Mouse (Mus musculus): ENCODE data around the gene Scgn. TPM values are rescaled to one million over a fixed set of nuclear protein-coding genes. Genes with fewer than 3 reads are reported as not detected.

Gene Scgn
- polyA plus RNA-seq, 1 experiment = not detected

- no peaks in the 10 kb centered on the region for H3K4me1 ChIP-seq (ENCODE audit: control insufficient read depth, insufficient read depth, low read length)
- H3K27ac ChIP-seq (ENCODE audit: insufficient read depth, low read length) = no peak overlapping the region
- TF ChIP-seq POLR2A (IDR thresholded peaks at IDR 0.05; ENCODE audit: low read depth, low read length) = no peak
- no peak for TF ChIP-seq CTCF (IDR thresholded peaks at IDR 0.05; ENCODE audit: borderline replicate concordance, insufficient read depth, low read length)
- no peak overlapping the region for H3K4me3 ChIP-seq (ENCODE audit: insufficient read depth, low read length)
Observed at GRCm38 (mm10) chr13:23917674-23918073, 73.3 kb downstream of the Scgn start.

GRCm38 (mm10) chr13:23916132-23916531 is 74.9 kb downstream of the Scgn start:
- H3K4me3 ChIP-seq (ENCODE audit: insufficient read depth, low read length) = no peak overlapping the region
- no peak for TF ChIP-seq POLR2A (IDR thresholded peaks at IDR 0.05; ENCODE audit: low read depth, low read length)
- no peak for TF ChIP-seq CTCF (IDR thresholded peaks at IDR 0.05; ENCODE audit: borderline replicate concordance, insufficient read depth, low read length)
- H3K27ac ChIP-seq (ENCODE audit: insufficient read depth, low read length) = no peak overlapping the region
- H3K4me1 ChIP-seq (ENCODE audit: control insufficient read depth, insufficient read depth, low read length) = no peaks in the 10 kb centered on the region

GRCm38 (mm10) chr13:23914376-23915167 is 76.4 kb downstream of the Scgn start, which contains the start of gene Slc17a4:
Gene Slc17a4, minus strand, starts transcription at chr13:23915009.
- no peak for TF ChIP-seq CTCF (IDR thresholded peaks at IDR 0.05; ENCODE audit: borderline replicate concordance, insufficient read depth, low read length)
- TF ChIP-seq POLR2A (IDR thresholded peaks at IDR 0.05; ENCODE audit: low read depth, low read length) = no peak
- H3K4me3 ChIP-seq (ENCODE audit: insufficient read depth, low read length) = no peak within 1 kb of the TSS
- no peaks in the 10 kb centered on the region for H3K4me1 ChIP-seq (ENCODE audit: control insufficient read depth, insufficient read depth, low read length)
- no peak within 1 kb of the TSS for H3K27ac ChIP-seq (ENCODE audit: insufficient read depth, low read length)

- Histone ChIP-seq H3K27ac (ENCODE audit: insufficient read depth, low read length) (no peak overlapping the region), H3K4me3 (ENCODE audit: insufficient read depth, low read length) (no peak overlapping the region), H3K4me1 (ENCODE audit: control insufficient read depth, insufficient read depth, low read length) (no peaks in the 10 kb centered on the region)
- TF ChIP-seq POLR2A (IDR thresholded peaks at IDR 0.05; ENCODE audit: low read depth, low read length) (no peak), CTCF (IDR thresholded peaks at IDR 0.05; ENCODE audit: borderline replicate concordance, insufficient read depth, low read length) (no peak)
Observed at GRCm38 (mm10) chr13:23913791-23914306, 77.2 kb downstream of the Scgn start.

- Histone ChIP-seq H3K4me3 (ENCODE audit: insufficient read depth, low read length) (no peak overlapping the region), H3K27ac (ENCODE audit: insufficient read depth, low read length) (no peak overlapping the region), H3K4me1 (ENCODE audit: control insufficient read depth, insufficient read depth, low read length) (no peaks in the 10 kb centered on the region)
- TF ChIP-seq CTCF (IDR thresholded peaks at IDR 0.05; ENCODE audit: borderline replicate concordance, insufficient read depth, low read length) = no peak
- TF ChIP-seq POLR2A (IDR thresholded peaks at IDR 0.05; ENCODE audit: low read depth, low read length) = no peak
Observed at GRCm38 (mm10) chr13:23911335-23911734, 79.7 kb downstream of the Scgn start.

- H3K27ac ChIP-seq (ENCODE audit: insufficient read depth, low read length) = no peak overlapping the region
- no peaks in the 10 kb centered on the region for H3K4me1 ChIP-seq (ENCODE audit: control insufficient read depth, insufficient read depth, low read length)
- TF ChIP-seq CTCF (IDR thresholded peaks at IDR 0.05; ENCODE audit: borderline replicate concordance, insufficient read depth, low read length) (no peak), POLR2A (IDR thresholded peaks at IDR 0.05; ENCODE audit: low read depth, low read length) (no peak)
- H3K4me3 ChIP-seq (ENCODE audit: insufficient read depth, low read length) = no peak overlapping the region
Observed at GRCm38 (mm10) chr13:23910121-23910520, 80.9 kb downstream of the Scgn start.

- TF ChIP-seq POLR2A (IDR thresholded peaks at IDR 0.05; ENCODE audit: low read depth, low read length) (no peak), CTCF (IDR thresholded peaks at IDR 0.05; ENCODE audit: borderline replicate concordance, insufficient read depth, low read length) (no peak)
- no peak overlapping the region for H3K27ac ChIP-seq (ENCODE audit: insufficient read depth, low read length)
- H3K4me3 ChIP-seq (ENCODE audit: insufficient read depth, low read length) = no peak overlapping the region
Observed at GRCm38 (mm10) chr13:23906906-23907305, 84.1 kb downstream of the Scgn start.

More at GRCm38 (mm10) chr13:23906906-23907305, 84.1 kb downstream of the Scgn start:
- no peaks in the 10 kb centered on the region for H3K4me1 ChIP-seq (ENCODE audit: control insufficient read depth, insufficient read depth, low read length)

Other genes starting within 250 kb of the Scgn start
- gene Hist1h3c, start 245.6 kb downstream of the Scgn start, polyA plus RNA-seq (2011; ENCODE audit: insufficient read length, low read depth, missing spikeins) = 2.6 and 5.4 TPM in 2 replicates
- gene Hist1h2bb, start 244.5 kb downstream of the Scgn start, polyA plus RNA-seq (2011; ENCODE audit: insufficient read length, low read depth, missing spikeins) = 4.2 and 5.7 TPM in 2 replicates
- gene Hist1h2ab, start 240.1 kb downstream of the Scgn start, polyA plus RNA-seq (2011; ENCODE audit: insufficient read length, low read depth, missing spikeins) = 10.0 and 12.3 TPM in 2 replicates
- 5.6 and 6.3 TPM in 2 replicates for gene Hist1h3b, start 238.9 kb downstream of the Scgn start, polyA plus RNA-seq (2011; ENCODE audit: insufficient read length, low read depth, missing spikeins)
- 7.8 and 12.5 TPM in 2 replicates for gene Hist1h4b, start 234.2 kb downstream of the Scgn start, polyA plus RNA-seq (2011; ENCODE audit: insufficient read length, low read depth, missing spikeins)
- 1.3 and 5.4 TPM in 2 replicates for gene Hist1h4a, start 230.0 kb downstream of the Scgn start, polyA plus RNA-seq (2011; ENCODE audit: insufficient read length, low read depth, missing spikeins)
- 2.0 and 5.5 TPM in 2 replicates for gene Hist1h3a, start 228.8 kb downstream of the Scgn start, polyA plus RNA-seq (2011; ENCODE audit: insufficient read length, low read depth, missing spikeins)
- gene Hist1h1a, start 227.5 kb downstream of the Scgn start, polyA plus RNA-seq (2011; ENCODE audit: insufficient read length, low read depth, missing spikeins) = 2.3 and 7.9 TPM in 2 replicates
- gene Trim38, start 221.3 kb downstream of the Scgn start, polyA plus RNA-seq (2011; ENCODE audit: insufficient read length, low read depth, missing spikeins) = not detected in 2 replicates
- gene Slc17a2, start 184.2 kb downstream of the Scgn start, polyA plus RNA-seq (2011; ENCODE audit: insufficient read length, low read depth, missing spikeins) = not detected in 2 replicates
- not detected in 2 replicates for gene Slc17a3, start 151.8 kb downstream of the Scgn start, polyA plus RNA-seq (2011; ENCODE audit: insufficient read length, low read depth, missing spikeins)
- not detected in 2 replicates for gene Slc17a1, start 123.5 kb downstream of the Scgn start, polyA plus RNA-seq (2011; ENCODE audit: insufficient read length, low read depth, missing spikeins)
- gene Slc17a4, start 76.2 kb downstream of the Scgn start, polyA plus RNA-seq (2011; ENCODE audit: insufficient read length, low read depth, missing spikeins) = not detected in 2 replicates
- gene Hist1h2ba, start 57.1 kb downstream of the Scgn start, polyA plus RNA-seq (2011; ENCODE audit: insufficient read length, low read depth, missing spikeins) = not detected in 2 replicates
- gene Hist1h2aa, start 56.8 kb downstream of the Scgn start, polyA plus RNA-seq (2011; ENCODE audit: insufficient read length, low read depth, missing spikeins) = not detected in 2 replicates

All from embryonic fibroblast, embryonic 13.5 days (primary cell).